Mouse (Mus musculus): ENCODE results near the gene Rab1b.

GRCm38 (mm10) chr19:5106731-5107191 lies at the start of gene Rab1b:
- TF ChIP-seq CTCF (IDR thresholded peaks at IDR 0.05; ENCODE audit: low read depth) (no peak), EP300 (IDR thresholded peaks at IDR 0.05; ENCODE audit: low read depth) (no peak)

All from liver, embryonic 14.5 days (tissue).